Mouse (Mus musculus): ENCODE measurements around the gene Gm28042. TPM values are rescaled to one million over a fixed set of nuclear protein-coding genes. Genes with fewer than 3 reads are reported as not detected.

The Gm28042 gene
- polyA plus RNA-seq, 1 experiment from 2014 or later, result 5.6 TPM

DNA sequence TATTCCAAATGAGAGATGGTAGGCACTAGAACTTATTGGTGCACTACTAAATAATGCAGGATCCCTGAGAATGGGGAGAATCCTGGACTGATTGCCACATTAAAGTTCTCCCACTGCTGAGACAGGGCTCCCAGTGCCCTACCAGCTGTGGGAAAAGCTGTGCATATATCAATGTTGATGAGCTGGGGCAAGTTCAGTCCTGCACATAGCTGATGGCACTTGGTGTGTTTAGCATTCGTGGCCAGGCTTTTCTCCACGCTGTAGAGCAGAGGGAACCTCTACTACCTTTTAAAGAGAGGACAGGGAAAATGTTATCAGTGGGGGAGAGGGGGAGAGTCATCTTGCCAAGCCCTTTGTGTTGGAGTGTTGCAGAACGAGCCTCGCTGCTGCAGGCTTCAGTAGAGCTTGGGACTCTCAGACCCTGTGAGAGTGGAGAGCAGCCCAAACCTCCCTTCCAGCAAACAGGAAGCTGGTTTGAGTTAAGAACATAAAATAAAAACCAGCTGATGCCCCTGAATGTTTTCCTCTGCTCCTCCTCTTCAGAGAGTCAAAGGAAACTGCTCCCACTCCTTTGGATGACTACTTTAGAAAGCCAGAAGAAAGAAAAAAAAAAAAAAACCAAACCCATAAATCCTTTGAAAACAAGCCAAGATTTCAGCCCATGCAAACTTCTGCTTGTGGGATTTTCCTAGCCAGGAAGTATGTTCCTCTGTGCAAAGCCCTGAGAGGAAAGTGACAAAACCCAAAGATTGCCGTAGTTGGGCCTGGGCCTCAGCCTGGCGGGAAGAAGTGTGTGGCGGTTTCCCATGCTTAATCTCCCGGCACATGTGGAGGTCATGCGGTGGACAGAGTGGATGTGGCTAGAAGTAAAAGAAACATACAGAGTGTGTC is 31.7 kb upstream of the Gm28042 start:
- ATAC-seq (ENCODE audit: low FRiP score), result no peak
- H3K4me3 ChIP-seq, result no peak overlapping the region
- H3K27me3 ChIP-seq, result no peaks in the 10 kb centered on the region
- 63% methylated on average over 9 of the region's 9 CpGs for WGBS
- peaks cover 24% of the 10 kb centered on the region; the same call in 1 of the 2 replicates for H3K36me3 ChIP-seq
- H3K9ac ChIP-seq, result no peak overlapping the region
- H3K9me3 ChIP-seq, result no peaks in the 10 kb centered on the region
- 0 out of 2 replicates have a peak, but pooled peaks cover 3% of the 10 kb centered on the region for H3K4me1 ChIP-seq (replicated peaks)
- H3K4me2 ChIP-seq, result no peak overlapping the region
- H3K27ac ChIP-seq, result peak overlapping the region; percentile 71

DNA sequence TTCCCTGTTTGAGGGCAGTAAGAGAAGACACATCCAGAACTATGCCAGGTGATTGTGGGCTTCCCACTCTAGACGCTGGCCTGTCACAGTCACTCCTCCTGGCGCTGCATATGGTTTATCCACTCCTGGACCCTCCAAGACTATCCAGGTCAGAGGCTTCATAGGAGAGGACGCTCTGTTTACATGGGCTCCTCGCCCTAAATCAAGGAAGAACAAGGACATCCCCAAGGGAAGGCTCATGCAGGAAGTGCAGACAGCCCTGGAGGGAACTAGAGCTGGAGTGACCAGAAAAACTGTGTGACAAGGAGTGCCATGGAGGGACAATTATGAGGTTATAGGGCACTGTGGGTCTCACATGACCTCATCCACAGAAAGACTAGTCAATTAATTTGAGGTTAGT is 29.9 kb upstream of the Gm28042 start:
- Histone ChIP-seq H3K27me3 (no peaks in the 10 kb centered on the region), H3K4me1 (replicated peaks) (0 out of 2 replicates have a peak, but pooled peaks cover 3% of the 10 kb centered on the region), H3K36me3 (peaks cover 27% of the 10 kb centered on the region; the same call in 1 of the 2 replicates), H3K9ac (no peak overlapping the region), H3K4me2 (no peak overlapping the region), H3K27ac (no peak overlapping the region), H3K9me3 (no peaks in the 10 kb centered on the region), H3K4me3 (no peak overlapping the region)
- ATAC-seq (ENCODE audit: low FRiP score), result no peak
- 77% methylated on average over 4 of the region's 4 CpGs for WGBS

DNA sequence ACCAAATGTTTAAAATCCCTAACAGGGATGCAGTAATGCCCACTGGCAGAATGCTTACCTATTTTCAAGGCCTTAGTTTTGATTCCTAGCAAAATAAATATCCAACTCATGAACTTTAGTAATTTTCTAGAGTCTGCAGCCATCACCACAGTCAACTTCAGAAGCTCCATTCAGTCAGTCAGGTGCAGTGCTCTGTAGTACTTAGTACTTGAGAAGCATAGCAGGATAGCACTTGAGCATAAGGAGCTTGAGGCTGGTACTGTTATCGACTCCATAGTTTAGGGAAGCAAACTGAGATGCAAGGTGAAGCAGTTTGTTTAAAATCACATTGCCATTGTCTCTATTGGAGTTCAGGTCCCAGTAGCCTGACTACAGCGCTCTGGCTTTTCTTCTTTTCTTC is 27.6 kb upstream of the Gm28042 start:
- no peaks in the 10 kb centered on the region for H3K9me3 ChIP-seq
- no peak overlapping the region for H3K9ac ChIP-seq
- 0 out of 2 replicates have a peak, but pooled peaks cover 3% of the 10 kb centered on the region for H3K4me1 ChIP-seq (replicated peaks)
- WGBS, result 92% methylated on average over 2 of the region's 2 CpGs
- H3K36me3 ChIP-seq, result peaks cover 32% of the 10 kb centered on the region
- no peak overlapping the region for H3K4me2 ChIP-seq
- ATAC-seq (ENCODE audit: low FRiP score), result no peak
- H3K27ac ChIP-seq, result no peak overlapping the region
- H3K27me3 ChIP-seq, result no peaks in the 10 kb centered on the region
- H3K4me3 ChIP-seq, result no peak overlapping the region

DNA sequence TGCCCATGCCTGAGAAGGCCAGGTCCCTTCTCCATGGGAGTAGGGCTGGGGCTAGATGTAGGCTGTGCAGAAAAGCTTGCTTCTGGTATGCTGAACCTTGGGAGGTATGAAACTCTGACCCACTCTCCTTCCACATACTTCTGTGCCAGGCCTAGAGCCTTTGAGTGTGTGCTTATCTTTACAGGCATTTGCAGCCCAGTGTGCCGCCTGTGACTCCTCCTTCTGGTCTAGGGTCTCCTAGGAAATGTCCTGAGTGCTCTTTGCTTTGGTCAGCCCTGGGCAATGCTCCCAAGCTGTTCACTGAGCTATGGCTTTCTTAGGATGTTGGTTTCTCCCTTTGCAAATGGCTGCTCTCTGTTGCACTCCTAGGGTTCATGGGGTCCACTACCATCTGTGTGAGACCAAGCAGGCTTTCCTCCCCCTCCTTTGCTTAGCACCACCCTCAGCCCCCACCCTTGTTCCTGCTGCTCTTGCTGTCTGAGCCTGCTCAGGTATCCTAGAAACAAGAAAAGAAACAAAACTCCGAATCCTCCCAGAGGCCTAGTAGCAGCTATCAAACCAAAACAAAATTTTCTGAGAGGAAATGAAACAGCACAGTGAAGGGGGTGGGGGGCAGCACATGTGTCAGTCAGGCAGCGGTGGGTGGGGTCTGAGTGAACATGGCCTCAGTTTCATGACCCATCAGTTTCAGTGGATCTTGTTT is 26.3 kb upstream of the Gm28042 start:
- Histone ChIP-seq H3K9me3 (no peaks in the 10 kb centered on the region), H3K36me3 (peaks cover 36% of the 10 kb centered on the region), H3K27ac (0 out of 2 replicates have a peak overlapping the region, but pooled peaks have one; percentile 30), H3K27me3 (no peaks in the 10 kb centered on the region), H3K4me1 (replicated peaks) (no peaks in the 10 kb centered on the region), H3K4me3 (no peak overlapping the region), H3K4me2 (no peak overlapping the region), H3K9ac (no peak overlapping the region)
- 82% methylated on average over 3 of the region's 3 CpGs for WGBS
- no peak for ATAC-seq (ENCODE audit: low FRiP score)

DNA sequence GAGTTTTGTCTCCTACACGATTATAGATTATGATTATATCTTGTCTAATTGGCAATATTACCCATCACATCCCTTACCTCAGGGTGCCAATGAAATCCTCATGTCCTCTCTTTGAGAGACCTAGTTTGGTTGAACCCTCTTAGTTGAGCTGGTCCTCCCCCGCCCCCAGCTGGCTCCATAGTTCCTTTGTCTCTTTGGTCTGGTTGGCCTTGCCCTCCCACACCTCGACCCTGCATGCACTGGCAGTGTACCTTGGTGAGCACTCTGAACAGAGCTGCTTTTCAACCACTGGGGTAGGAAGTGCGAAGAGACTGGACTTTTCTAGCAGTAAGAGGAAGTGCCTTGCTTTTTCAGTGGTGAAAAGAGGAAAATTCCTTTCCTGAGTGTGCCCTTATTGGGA is 25.3 kb upstream of the Gm28042 start:
- peaks cover 36% of the 10 kb centered on the region for H3K36me3 ChIP-seq
- 75% methylated on average over 4 of the region's 4 CpGs for WGBS
- no peak overlapping the region for H3K4me2 ChIP-seq
- H3K27me3 ChIP-seq, result no peaks in the 10 kb centered on the region
- no peak overlapping the region for H3K27ac ChIP-seq
- no peak for ATAC-seq (ENCODE audit: low FRiP score)
- H3K9ac ChIP-seq, result no peak overlapping the region
- no peaks in the 10 kb centered on the region for H3K4me1 ChIP-seq (replicated peaks)
- H3K4me3 ChIP-seq, result no peak overlapping the region
- H3K9me3 ChIP-seq, result no peaks in the 10 kb centered on the region

DNA sequence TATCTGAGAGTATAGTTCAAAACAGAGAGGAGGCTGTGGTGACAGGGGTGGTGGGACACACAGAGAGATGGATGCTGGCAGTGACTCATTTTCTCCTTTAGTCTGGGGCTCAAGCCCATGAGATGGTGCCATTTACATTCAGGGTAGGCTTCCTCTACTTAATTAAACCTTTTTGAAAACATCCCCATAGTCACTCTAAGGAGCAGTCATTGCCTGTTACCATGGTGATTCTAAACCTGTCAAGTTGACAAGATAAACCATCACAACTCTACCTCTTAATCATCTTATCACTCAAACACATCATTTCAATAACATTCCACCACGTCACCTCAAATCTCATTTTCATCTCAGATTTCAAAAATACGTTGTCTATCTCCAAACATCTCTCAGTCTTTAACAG is 23.3 kb upstream of the Gm28042 start:
- H3K4me2 ChIP-seq, result no peak overlapping the region
- H3K9me3 ChIP-seq, result no peaks in the 10 kb centered on the region
- H3K27ac ChIP-seq, result no peak overlapping the region
- no peaks in the 10 kb centered on the region for H3K4me1 ChIP-seq (replicated peaks)
- no peak for ATAC-seq (ENCODE audit: low FRiP score)
- peaks cover 21% of the 10 kb centered on the region for H3K36me3 ChIP-seq
- H3K27me3 ChIP-seq, result no peaks in the 10 kb centered on the region
- WGBS, result 84% methylated on average over 2 of the region's 2 CpGs
- H3K4me3 ChIP-seq, result no peak overlapping the region
- H3K9ac ChIP-seq, result no peak overlapping the region

DNA sequence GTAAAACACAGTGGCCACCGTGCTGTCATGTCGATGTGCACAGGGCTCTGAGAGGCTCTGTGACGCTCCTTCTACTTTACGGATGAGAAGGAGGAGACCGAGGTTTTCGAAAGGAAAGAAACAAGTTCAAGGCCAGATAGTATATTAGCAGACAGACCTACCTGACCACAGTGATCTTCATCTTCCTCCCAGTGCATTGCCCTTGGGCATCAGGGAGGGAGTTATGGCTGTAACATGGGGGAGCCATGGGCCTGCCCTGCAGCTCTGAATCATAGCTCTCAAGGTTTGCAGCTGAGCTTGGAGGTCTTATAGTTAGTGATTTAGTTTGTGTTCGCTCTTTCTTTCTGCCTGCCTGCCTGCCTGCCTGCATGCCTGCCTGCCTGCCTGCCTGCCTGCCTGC is 20.6 kb upstream of the Gm28042 start:
- H3K4me3 ChIP-seq, result no peak overlapping the region
- H3K27ac ChIP-seq, result no peak overlapping the region
- H3K36me3 ChIP-seq, result peaks cover 16% of the 10 kb centered on the region
- ATAC-seq (ENCODE audit: low FRiP score), result no peak
- no peaks in the 10 kb centered on the region for H3K4me1 ChIP-seq (replicated peaks)
- H3K9ac ChIP-seq, result no peak overlapping the region
- no peaks in the 10 kb centered on the region for H3K9me3 ChIP-seq
- no peaks in the 10 kb centered on the region for H3K27me3 ChIP-seq
- WGBS, result 94% methylated on average over 7 of the region's 7 CpGs
- H3K4me2 ChIP-seq, result no peak overlapping the region

DNA sequence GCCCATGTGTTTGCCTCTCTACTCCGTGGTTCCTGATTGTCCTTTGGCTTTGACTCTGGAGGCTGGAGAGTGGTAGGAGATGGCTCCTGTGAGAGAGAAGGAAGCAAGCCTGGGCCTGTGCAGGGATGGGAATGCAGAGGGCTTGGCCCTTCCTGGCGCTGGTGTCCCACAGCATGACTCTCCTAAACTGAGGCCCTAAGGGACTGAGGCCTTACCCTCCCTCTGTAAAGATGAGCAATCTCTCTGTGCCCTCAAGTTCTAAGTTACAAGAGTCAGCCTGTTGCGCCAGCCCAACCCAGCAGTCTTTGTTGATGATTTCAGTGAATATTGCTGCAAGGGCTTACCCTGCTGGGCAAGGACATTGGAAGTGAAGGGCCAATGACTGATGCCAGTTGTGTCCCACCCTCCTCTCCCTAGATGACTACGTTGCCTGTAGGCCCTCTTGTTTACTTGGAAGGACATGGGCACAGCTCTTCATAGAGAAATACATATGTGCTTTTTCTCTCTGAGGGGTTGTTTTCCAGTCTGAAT is 19.5 kb upstream of the Gm28042 start:
- 81% methylated on average over 4 of the region's 4 CpGs for WGBS
- ATAC-seq (ENCODE audit: low FRiP score), result no peak
- no peak overlapping the region for H3K9ac ChIP-seq

DNA sequence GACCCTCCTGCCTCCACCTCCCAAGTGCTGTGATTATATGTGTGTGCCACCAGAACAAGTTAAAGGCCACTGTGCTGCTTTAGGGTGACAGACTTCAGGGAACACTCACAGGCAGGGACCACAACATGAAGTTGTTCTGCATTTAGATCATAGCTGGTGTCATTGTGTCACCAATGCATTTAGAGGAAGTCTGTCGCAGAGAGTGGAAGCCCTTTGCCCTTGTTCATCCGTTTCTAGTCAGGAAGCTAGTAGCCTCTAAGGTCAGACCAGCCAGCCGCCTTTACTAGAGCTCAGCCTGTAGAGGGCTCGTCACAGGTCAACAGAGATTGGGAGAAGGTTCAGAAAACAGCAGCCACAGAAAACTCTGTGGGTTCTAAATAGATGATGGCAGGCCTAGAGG is 18.6 kb upstream of the Gm28042 start:
- Histone ChIP-seq H3K4me3 (no peak overlapping the region), H3K36me3 (peaks cover 27% of the 10 kb centered on the region), H3K4me1 (replicated peaks) (no peaks in the 10 kb centered on the region), H3K27ac (no peak overlapping the region), H3K4me2 (no peak overlapping the region), H3K27me3 (no peaks in the 10 kb centered on the region), H3K9me3 (no peaks in the 10 kb centered on the region), H3K9ac (no peak overlapping the region)
- WGBS, result 71% methylated on average over 4 of the region's 4 CpGs
- ATAC-seq (ENCODE audit: low FRiP score), result no peak

More for the DNA sequence above, 19.5 kb upstream of the Gm28042 start:
- Histone ChIP-seq H3K4me1 (replicated peaks) (no peaks in the 10 kb centered on the region), H3K9me3 (no peaks in the 10 kb centered on the region), H3K27ac (no peak overlapping the region), H3K4me2 (no peak overlapping the region), H3K4me3 (no peak overlapping the region), H3K36me3 (peaks cover 18% of the 10 kb centered on the region), H3K27me3 (no peaks in the 10 kb centered on the region)

DNA sequence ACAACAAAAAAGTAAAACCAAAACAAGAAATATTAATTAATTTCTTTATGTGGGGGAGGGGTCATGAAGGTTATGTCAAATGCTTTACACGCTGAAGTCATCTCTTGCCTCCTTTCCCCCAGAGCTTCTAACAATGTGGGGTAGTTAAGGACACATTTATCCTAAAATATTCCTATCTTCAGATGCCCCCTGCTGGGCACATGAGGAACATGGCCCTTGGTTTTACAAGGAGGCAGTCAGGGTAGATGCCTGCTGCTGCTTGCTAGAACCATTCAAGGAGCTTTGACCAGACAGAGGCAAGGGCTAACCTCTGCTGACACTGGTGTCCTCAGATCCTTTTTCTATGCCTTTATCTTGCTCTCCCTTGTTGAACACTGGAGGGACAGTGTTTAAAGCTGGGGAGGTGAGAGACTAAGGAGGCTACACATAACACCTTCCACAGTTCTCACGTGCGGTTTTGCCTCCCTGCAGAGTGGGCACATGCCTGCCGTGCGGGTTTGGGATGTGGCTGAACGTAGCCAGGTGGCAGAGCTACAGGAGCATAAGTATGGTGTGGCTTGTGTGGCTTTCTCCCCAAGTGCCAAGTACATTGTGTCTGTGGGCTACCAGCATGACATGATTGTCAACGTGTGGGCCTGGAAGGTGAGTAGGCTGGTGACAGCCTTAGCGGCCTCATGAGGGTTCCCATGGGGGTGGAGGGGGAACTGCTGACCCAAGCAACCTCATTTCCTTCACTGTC is 15.7 kb upstream of the Gm28042 start:
- Histone ChIP-seq H3K4me3 (no peak overlapping the region), H3K27ac (no peak overlapping the region), H3K27me3 (no peaks in the 10 kb centered on the region), H3K4me2 (no peak overlapping the region), H3K36me3 (peaks cover 44% of the 10 kb centered on the region), H3K9me3 (no peaks in the 10 kb centered on the region), H3K9ac (no peak overlapping the region), H3K4me1 (replicated peaks) (no peaks in the 10 kb centered on the region)
- ATAC-seq (ENCODE audit: low FRiP score), result no peak
- 73% methylated on average over 8 of the region's 8 CpGs for WGBS

DNA sequence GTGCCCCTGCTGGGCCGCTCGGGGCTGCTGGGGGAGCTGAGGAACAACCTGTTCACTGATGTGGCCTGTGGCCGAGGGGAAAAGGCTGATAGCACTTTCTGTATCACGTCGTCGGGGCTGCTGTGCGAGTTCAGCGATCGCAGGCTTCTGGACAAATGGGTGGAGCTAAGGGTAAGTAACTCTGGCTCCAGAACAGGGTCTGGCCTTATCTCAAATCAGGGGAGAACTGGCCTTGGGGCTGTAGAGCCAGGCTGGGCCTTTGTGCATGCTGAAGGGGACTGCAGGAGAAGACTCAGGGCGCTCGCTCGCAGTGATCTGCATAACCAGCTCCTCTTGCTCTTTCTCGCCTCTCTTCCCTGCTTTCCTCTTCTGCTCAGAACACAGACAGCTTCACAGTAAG is 14.4 kb upstream of the Gm28042 start:
- WGBS, result 92% methylated on average over 13 of the region's 13 CpGs
- no peak for ATAC-seq (ENCODE audit: low FRiP score)
- H3K9ac ChIP-seq, result no peak overlapping the region
- peaks cover 56% of the 10 kb centered on the region for H3K36me3 ChIP-seq
- no peak overlapping the region for H3K4me3 ChIP-seq
- H3K9me3 ChIP-seq, result no peaks in the 10 kb centered on the region
- H3K27me3 ChIP-seq, result no peaks in the 10 kb centered on the region
- H3K4me1 ChIP-seq (replicated peaks), result no peaks in the 10 kb centered on the region
- H3K4me2 ChIP-seq, result no peak overlapping the region
- no peak overlapping the region for H3K27ac ChIP-seq
